Mouse (Mus musculus): ENCODE data around the gene Nt5dc1. TPM values are rescaled to one million over a fixed set of nuclear protein-coding genes. Genes with fewer than 3 reads are reported as not detected.

Nt5dc1 gene
- total and polyA plus RNA-seq, 2 experiments from 2014 or later, result 0.42 to 7.5 TPM

DNA sequence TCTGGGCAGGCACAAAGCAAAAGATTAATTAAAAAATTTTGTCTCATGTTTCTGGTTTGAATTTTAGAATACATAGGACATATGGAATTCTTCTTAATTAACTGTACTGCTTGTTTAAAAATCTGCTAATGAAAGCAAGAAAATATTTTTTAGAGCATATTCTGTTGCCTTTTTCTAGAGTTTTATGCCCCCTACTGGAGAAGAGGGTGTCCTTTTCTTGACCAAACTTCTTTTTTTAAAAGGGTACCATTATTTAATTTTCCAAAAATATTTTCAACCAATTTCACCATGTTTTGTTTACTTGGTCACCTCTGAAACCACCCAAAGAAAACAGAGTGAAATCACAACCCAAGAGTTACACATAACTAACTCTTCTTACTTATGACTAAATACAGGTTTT is 19.1 kb downstream of the Nt5dc1 start:
- Histone ChIP-seq H3K9me3 (replicated peaks; ENCODE audit: control insufficient read depth, low read length) (no peaks in the 10 kb centered on the region), H3K36me3 (replicated peaks; ENCODE audit: control insufficient read depth, insufficient read depth, low read length) (peaks cover 28% of the 10 kb centered on the region), H3K4me3 (ENCODE audit: low read depth, low read length) (no peak overlapping the region), H3K4me1 (ENCODE audit: control insufficient read depth, insufficient read depth) (0 out of 2 replicates have a peak, but pooled peaks cover 4% of the 10 kb centered on the region), H3K4me2 (ENCODE audit: low read depth, low read length) (no peak overlapping the region), H3K27ac (ENCODE audit: low read depth) (no peak overlapping the region), H3K27me3 (ENCODE audit: control insufficient read depth, insufficient read depth, low read length) (no peaks in the 10 kb centered on the region), H3K9ac (replicated peaks; ENCODE audit: low read depth, low read length) (no peak overlapping the region)
- DNase-seq (ENCODE audit: low spot score), result no peak
- no peak for ATAC-seq (ENCODE audit: insufficient read depth, low read depth)
- TF ChIP-seq EP300 (IDR thresholded peaks at IDR 0.05; ENCODE audit: low read depth), result no peak
- no peak for TF ChIP-seq CTCF (IDR thresholded peaks at IDR 0.05; ENCODE audit: low read depth)

DNA sequence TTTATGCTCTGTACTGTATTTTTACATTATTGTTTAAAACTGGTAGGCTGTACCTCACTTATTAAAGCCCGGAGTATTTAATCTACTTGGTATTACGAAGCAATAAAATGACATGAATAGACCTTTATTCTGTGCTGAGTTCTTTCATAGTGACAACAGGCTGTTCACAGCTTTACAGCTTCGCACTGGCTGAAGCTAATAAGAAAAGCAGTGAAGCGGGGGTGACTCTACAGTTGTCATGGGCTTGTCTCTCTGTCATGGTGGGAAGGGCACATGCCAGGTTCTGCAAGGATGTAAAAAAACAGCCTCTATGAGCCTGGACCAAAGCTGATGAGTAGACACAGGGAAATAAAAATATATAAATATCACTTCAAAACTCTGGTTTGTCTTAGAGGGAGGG is 21.4 kb downstream of the Nt5dc1 start:
- Histone ChIP-seq H3K27me3 (ENCODE audit: control insufficient read depth, insufficient read depth, low read length) (no peaks in the 10 kb centered on the region), H3K9ac (replicated peaks; ENCODE audit: low read depth, low read length) (no peak overlapping the region), H3K4me2 (ENCODE audit: low read depth, low read length) (no peak overlapping the region), H3K4me3 (ENCODE audit: low read depth, low read length) (no peak overlapping the region), H3K4me1 (ENCODE audit: control insufficient read depth, insufficient read depth) (0 out of 2 replicates have a peak, but pooled peaks cover 4% of the 10 kb centered on the region), H3K27ac (ENCODE audit: low read depth) (no peak overlapping the region), H3K36me3 (replicated peaks; ENCODE audit: control insufficient read depth, insufficient read depth, low read length) (peaks cover 12% of the 10 kb centered on the region; the same call in 1 of the 2 replicates), H3K9me3 (replicated peaks; ENCODE audit: control insufficient read depth, low read length) (no peaks in the 10 kb centered on the region)
- 92% methylated on average over 4 of the region's 4 CpGs for WGBS
- ATAC-seq (ENCODE audit: insufficient read depth, low read depth) (no peak), DNase-seq (ENCODE audit: low spot score) (no peak)
- TF ChIP-seq CTCF (IDR thresholded peaks at IDR 0.05; ENCODE audit: low read depth) (no peak), EP300 (IDR thresholded peaks at IDR 0.05; ENCODE audit: low read depth) (no peak)

DNA sequence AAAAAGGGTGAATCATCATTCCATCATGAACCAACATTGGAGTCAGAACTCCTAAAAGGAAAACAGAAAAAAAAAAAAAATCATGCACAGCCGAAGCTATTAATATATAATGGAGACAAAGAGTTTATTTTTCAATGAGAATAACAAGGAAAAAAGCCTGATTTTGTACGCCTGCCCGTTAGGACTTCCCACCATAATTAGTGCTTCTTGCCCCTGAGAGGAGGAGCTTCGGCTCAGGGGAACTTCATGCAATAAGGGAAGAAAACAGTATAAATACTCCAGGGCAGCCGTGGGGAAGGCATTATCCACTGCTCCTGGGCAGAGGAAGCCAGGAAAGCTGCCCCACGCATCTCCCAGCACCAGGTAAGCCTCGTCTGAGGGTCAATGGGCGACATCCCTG is 28.7 kb downstream of the Nt5dc1 start, which contains the start of gene Col10a1:
Gene Col10a1 (plus strand): TSS at position 301 of the 400 bp plus-strand sequence.
- Histone ChIP-seq H3K9me3 (replicated peaks; ENCODE audit: control insufficient read depth, low read length) (no peaks in the 10 kb centered on the region), H3K9ac (replicated peaks; ENCODE audit: low read depth, low read length) (no peak within 1 kb of the TSS), H3K4me1 (ENCODE audit: control insufficient read depth, insufficient read depth) (no peaks in the 10 kb centered on the region), H3K36me3 (replicated peaks; ENCODE audit: control insufficient read depth, insufficient read depth, low read length) (no peaks in the 10 kb centered on the region), H3K27me3 (ENCODE audit: control insufficient read depth, insufficient read depth, low read length) (no peaks in the 10 kb centered on the region), H3K27ac (ENCODE audit: low read depth) (no peak within 1 kb of the TSS), H3K4me3 (ENCODE audit: low read depth, low read length) (no peak within 1 kb of the TSS), H3K4me2 (ENCODE audit: low read depth, low read length) (no peak within 1 kb of the TSS)
- DNase-seq (ENCODE audit: low spot score) (no peak), ATAC-seq (ENCODE audit: insufficient read depth, low read depth) (no peak)
- TF ChIP-seq EP300 (IDR thresholded peaks at IDR 0.05; ENCODE audit: low read depth) (no peak), CTCF (IDR thresholded peaks at IDR 0.05; ENCODE audit: low read depth) (no peak)
- WGBS, result 82% methylated on average over 8 of the region's 8 CpGs

DNA sequence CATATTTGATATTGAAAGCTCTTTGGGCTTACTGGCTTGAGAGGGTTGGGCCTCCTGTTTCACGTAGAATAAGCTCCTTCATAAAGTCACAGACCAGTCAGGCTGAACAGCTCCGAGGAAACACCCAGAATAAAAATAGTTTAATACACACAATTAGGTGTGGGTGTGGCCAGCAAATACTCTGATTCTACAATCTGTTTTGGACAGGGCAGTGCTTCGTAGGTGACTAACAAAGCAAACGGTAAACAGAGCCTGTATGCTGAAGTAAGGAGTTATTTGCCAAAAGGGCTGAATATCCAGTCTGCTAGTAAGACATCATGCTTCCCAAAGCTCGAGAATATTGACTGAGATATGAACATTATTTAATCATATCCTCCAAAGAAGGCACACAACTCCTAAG is 32.7 kb downstream of the Nt5dc1 start:
- DNase-seq (ENCODE audit: low spot score), result no peak
- Histone ChIP-seq H3K4me3 (ENCODE audit: low read depth, low read length) (no peak overlapping the region), H3K4me1 (ENCODE audit: control insufficient read depth, insufficient read depth) (no peaks in the 10 kb centered on the region), H3K27ac (ENCODE audit: low read depth) (no peak overlapping the region), H3K27me3 (ENCODE audit: control insufficient read depth, insufficient read depth, low read length) (no peaks in the 10 kb centered on the region), H3K9me3 (replicated peaks; ENCODE audit: control insufficient read depth, low read length) (no peaks in the 10 kb centered on the region), H3K4me2 (ENCODE audit: low read depth, low read length) (no peak overlapping the region), H3K9ac (replicated peaks; ENCODE audit: low read depth, low read length) (no peak overlapping the region), H3K36me3 (replicated peaks; ENCODE audit: control insufficient read depth, insufficient read depth, low read length) (no peaks in the 10 kb centered on the region)
- TF ChIP-seq EP300 (IDR thresholded peaks at IDR 0.05; ENCODE audit: low read depth) (no peak), CTCF (IDR thresholded peaks at IDR 0.05; ENCODE audit: low read depth) (no peak)
- no peak for ATAC-seq (ENCODE audit: insufficient read depth, low read depth)
- 73% methylated on average over 5 of the region's 5 CpGs for WGBS

DNA sequence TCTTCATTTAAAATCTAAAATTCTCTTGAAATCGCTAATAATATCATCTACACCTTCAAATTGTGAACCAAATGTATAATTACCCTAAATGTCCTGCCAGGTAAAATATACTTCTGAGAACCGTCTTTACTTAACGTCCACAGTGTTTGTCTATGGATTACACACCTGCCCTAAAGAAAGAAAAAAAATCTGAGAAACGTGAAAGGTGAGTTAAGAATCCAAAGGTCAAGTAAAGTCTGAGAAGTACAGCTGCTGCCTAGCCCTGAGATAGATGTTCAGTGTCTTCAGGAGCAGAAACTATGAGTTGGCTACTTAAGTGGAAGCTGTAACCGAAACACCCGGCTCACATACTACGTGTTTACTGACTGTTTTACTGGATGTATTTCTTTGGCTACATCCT is 45.0 kb downstream of the Nt5dc1 start:
- Histone ChIP-seq H3K9me3 (replicated peaks; ENCODE audit: control insufficient read depth, low read length) (no peaks in the 10 kb centered on the region), H3K36me3 (replicated peaks; ENCODE audit: control insufficient read depth, insufficient read depth, low read length) (no peaks in the 10 kb centered on the region), H3K4me2 (ENCODE audit: low read depth, low read length) (no peak overlapping the region), H3K27me3 (ENCODE audit: control insufficient read depth, insufficient read depth, low read length) (no peaks in the 10 kb centered on the region), H3K27ac (ENCODE audit: low read depth) (no peak overlapping the region), H3K4me1 (ENCODE audit: control insufficient read depth, insufficient read depth) (no peaks in the 10 kb centered on the region), H3K4me3 (ENCODE audit: low read depth, low read length) (no peak overlapping the region), H3K9ac (replicated peaks; ENCODE audit: low read depth, low read length) (no peak overlapping the region)
- TF ChIP-seq EP300 (IDR thresholded peaks at IDR 0.05; ENCODE audit: low read depth) (no peak), CTCF (IDR thresholded peaks at IDR 0.05; ENCODE audit: low read depth) (no peak)
- WGBS, result 89% methylated on average over 7 of the region's 7 CpGs
- DNase-seq (ENCODE audit: low spot score) (no peak), ATAC-seq (ENCODE audit: insufficient read depth, low read depth) (no peak)

DNA sequence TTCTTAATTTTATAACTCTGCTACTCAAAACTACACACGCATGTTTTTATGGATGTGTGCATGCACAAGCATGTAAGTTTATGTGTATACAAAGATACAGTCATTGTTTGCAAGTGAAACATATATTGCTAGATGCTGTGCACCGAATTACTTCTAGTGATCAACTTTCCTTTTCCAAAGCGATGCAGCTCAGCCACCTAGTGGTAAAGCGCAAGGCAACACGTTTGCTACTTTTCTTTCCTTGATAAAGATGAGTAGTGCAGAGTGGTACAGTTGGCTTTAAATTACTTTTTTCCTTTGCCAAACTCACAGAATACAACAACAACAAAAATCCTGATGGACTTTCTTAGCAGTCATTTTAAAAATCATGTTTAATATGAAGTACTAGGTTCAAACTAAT is 50.2 kb downstream of the Nt5dc1 start:
- no peaks in the 10 kb centered on the region for H3K36me3 ChIP-seq (replicated peaks; ENCODE audit: control insufficient read depth, insufficient read depth, low read length)
- DNase-seq (ENCODE audit: low spot score) (peak; percentile 17), ATAC-seq (ENCODE audit: insufficient read depth, low read depth) (no peak)
- H3K4me2 ChIP-seq (ENCODE audit: low read depth, low read length), result no peak overlapping the region
- H3K4me3 ChIP-seq (ENCODE audit: low read depth, low read length), result no peak overlapping the region
- H3K9me3 ChIP-seq (replicated peaks; ENCODE audit: control insufficient read depth, low read length), result no peaks in the 10 kb centered on the region
- TF ChIP-seq CTCF (IDR thresholded peaks at IDR 0.05; ENCODE audit: low read depth), result peak; percentile 57
- TF ChIP-seq EP300 (IDR thresholded peaks at IDR 0.05; ENCODE audit: low read depth), result no peak
- H3K4me1 ChIP-seq (ENCODE audit: control insufficient read depth, insufficient read depth), result no peaks in the 10 kb centered on the region
- H3K27me3 ChIP-seq (ENCODE audit: control insufficient read depth, insufficient read depth, low read length), result no peaks in the 10 kb centered on the region
- WGBS, result 58% methylated on average over 5 of the region's 5 CpGs
- H3K27ac ChIP-seq (ENCODE audit: low read depth), result no peak overlapping the region
- H3K9ac ChIP-seq (replicated peaks; ENCODE audit: low read depth, low read length), result no peak overlapping the region

Data from heart, postnatal 0 days (tissue).